Mouse (Mus musculus): ENCODE measurements at regions not wholly inside any gene's neighbourhood (a gene's known extent, or its start where the extent isn't known, plus 50 kb on each side); places are given as distances from the start of the nearest gene placed in this dataset.

GRCm38 (mm10) chr4:89445214-89446155 is 134.6 kb upstream of the Cdkn2b start:
- DNase-seq, result peak; percentile 65 to 77
- no peak for TF ChIP-seq CTCF (IDR thresholded peaks at IDR 0.05; ENCODE audit: borderline replicate concordance, insufficient read depth, low read depth, low read length)
- no peak for TF ChIP-seq POLR2A (IDR thresholded peaks at IDR 0.05; ENCODE audit: borderline replicate concordance, insufficient read depth, low read length)
- 17% methylated on average over 11 of the region's 11 CpGs for WGBS
- peaks cover 12% of the 10 kb centered on the region; the same call in 1 of the 2 replicates for H3K4me1 ChIP-seq (ENCODE audit: control insufficient read depth, insufficient read depth, low read length)
- no peak overlapping the region for H3K27ac ChIP-seq (ENCODE audit: insufficient read depth, low read length)
- H3K27me3 ChIP-seq (ENCODE audit: control insufficient read depth, insufficient read depth, low read length), result no peaks in the 10 kb centered on the region
- no peak overlapping the region for H3K4me3 ChIP-seq (replicated peaks; ENCODE audit: insufficient read depth, low read depth, low read length)

- no peak overlapping the region for H3K27ac ChIP-seq (ENCODE audit: insufficient read depth, low read length)
- WGBS, result 94% methylated on average over 1 of the region's 1 CpGs
- no peaks in the 10 kb centered on the region for H3K27me3 ChIP-seq (ENCODE audit: control insufficient read depth, insufficient read depth, low read length)
- H3K4me1 ChIP-seq (ENCODE audit: control insufficient read depth, insufficient read depth, low read length), result peaks cover 12% of the 10 kb centered on the region; the same call in 1 of the 2 replicates
- no peak for DNase-seq
- no peak overlapping the region for H3K4me3 ChIP-seq (replicated peaks; ENCODE audit: insufficient read depth, low read depth, low read length)
- no peak for TF ChIP-seq CTCF (IDR thresholded peaks at IDR 0.05; ENCODE audit: borderline replicate concordance, insufficient read depth, low read depth, low read length)
- TF ChIP-seq POLR2A (IDR thresholded peaks at IDR 0.05; ENCODE audit: borderline replicate concordance, insufficient read depth, low read length), result no peak
Observed at GRCm38 (mm10) chr4:89442526-89442925, 131.7 kb upstream of the Cdkn2b start.

GRCm38 (mm10) chr4:89440821-89441220 is 130.0 kb upstream of the Cdkn2b start:
- Histone ChIP-seq H3K4me3 (replicated peaks; ENCODE audit: insufficient read depth, low read depth, low read length) (no peak overlapping the region), H3K4me1 (ENCODE audit: control insufficient read depth, insufficient read depth, low read length) (peaks cover 7% of the 10 kb centered on the region; the same call in 1 of the 2 replicates), H3K27me3 (ENCODE audit: control insufficient read depth, insufficient read depth, low read length) (no peaks in the 10 kb centered on the region), H3K27ac (ENCODE audit: insufficient read depth, low read length) (no peak overlapping the region)
- no peak for DNase-seq
- TF ChIP-seq CTCF (IDR thresholded peaks at IDR 0.05; ENCODE audit: borderline replicate concordance, insufficient read depth, low read depth, low read length), result no peak
- no peak for TF ChIP-seq POLR2A (IDR thresholded peaks at IDR 0.05; ENCODE audit: borderline replicate concordance, insufficient read depth, low read length)
- 76% methylated on average over 3 of the region's 3 CpGs for WGBS

GRCm38 (mm10) chr4:89440326-89440725 is 129.5 kb upstream of the Cdkn2b start:
- no peaks in the 10 kb centered on the region for H3K27me3 ChIP-seq (ENCODE audit: control insufficient read depth, insufficient read depth, low read length)
- peaks cover 4% of the 10 kb centered on the region; the same call in 1 of the 2 replicates for H3K4me1 ChIP-seq (ENCODE audit: control insufficient read depth, insufficient read depth, low read length)
- no peak for DNase-seq
- no peak overlapping the region for H3K27ac ChIP-seq (ENCODE audit: insufficient read depth, low read length)
- 73% methylated on average over 4 of the region's 4 CpGs for WGBS
- H3K4me3 ChIP-seq (replicated peaks; ENCODE audit: insufficient read depth, low read depth, low read length), result no peak overlapping the region
- TF ChIP-seq POLR2A (IDR thresholded peaks at IDR 0.05; ENCODE audit: borderline replicate concordance, insufficient read depth, low read length), result no peak
- TF ChIP-seq CTCF (IDR thresholded peaks at IDR 0.05; ENCODE audit: borderline replicate concordance, insufficient read depth, low read depth, low read length), result no peak

GRCm38 (mm10) chr4:89438665-89439064 is 127.8 kb upstream of the Cdkn2b start:
- Histone ChIP-seq H3K4me1 (ENCODE audit: control insufficient read depth, insufficient read depth, low read length) (no peaks in the 10 kb centered on the region), H3K27ac (ENCODE audit: insufficient read depth, low read length) (no peak overlapping the region), H3K4me3 (replicated peaks; ENCODE audit: insufficient read depth, low read depth, low read length) (no peak overlapping the region), H3K27me3 (ENCODE audit: control insufficient read depth, insufficient read depth, low read length) (no peaks in the 10 kb centered on the region)
- no peak for TF ChIP-seq CTCF (IDR thresholded peaks at IDR 0.05; ENCODE audit: borderline replicate concordance, insufficient read depth, low read depth, low read length)
- WGBS, result 93% methylated on average over 2 of the region's 2 CpGs
- DNase-seq, result no peak

GRCm38 (mm10) chr4:89436764-89437163 is 125.9 kb upstream of the Cdkn2b start:
- no peak overlapping the region for H3K4me3 ChIP-seq (replicated peaks; ENCODE audit: insufficient read depth, low read depth, low read length)
- no peak overlapping the region for H3K27ac ChIP-seq (ENCODE audit: insufficient read depth, low read length)
- no peaks in the 10 kb centered on the region for H3K27me3 ChIP-seq (ENCODE audit: control insufficient read depth, insufficient read depth, low read length)
- TF ChIP-seq CTCF (IDR thresholded peaks at IDR 0.05; ENCODE audit: borderline replicate concordance, insufficient read depth, low read depth, low read length) (no peak), POLR2A (IDR thresholded peaks at IDR 0.05; ENCODE audit: borderline replicate concordance, insufficient read depth, low read length) (no peak)
- WGBS, result 90% methylated on average over 3 of the region's 3 CpGs
- no peaks in the 10 kb centered on the region for H3K4me1 ChIP-seq (ENCODE audit: control insufficient read depth, insufficient read depth, low read length)
- DNase-seq, result no peak

- no peak for DNase-seq
- 92% methylated on average over 3 of the region's 3 CpGs for WGBS
- no peak for TF ChIP-seq CTCF (IDR thresholded peaks at IDR 0.05; ENCODE audit: borderline replicate concordance, insufficient read depth, low read depth, low read length)
- no peak for TF ChIP-seq POLR2A (IDR thresholded peaks at IDR 0.05; ENCODE audit: borderline replicate concordance, insufficient read depth, low read length)
Observed at GRCm38 (mm10) chr4:89434152-89434551, 123.3 kb upstream of the Cdkn2b start.

GRCm38 (mm10) chr4:89433528-89433927 is 122.7 kb upstream of the Cdkn2b start:
- Histone ChIP-seq H3K27me3 (ENCODE audit: control insufficient read depth, insufficient read depth, low read length) (no peaks in the 10 kb centered on the region), H3K4me3 (replicated peaks; ENCODE audit: insufficient read depth, low read depth, low read length) (no peak overlapping the region), H3K27ac (ENCODE audit: insufficient read depth, low read length) (no peak overlapping the region), H3K4me1 (ENCODE audit: control insufficient read depth, insufficient read depth, low read length) (no peaks in the 10 kb centered on the region)
- DNase-seq, result no peak
- TF ChIP-seq CTCF (IDR thresholded peaks at IDR 0.05; ENCODE audit: borderline replicate concordance, insufficient read depth, low read depth, low read length), result no peak
- TF ChIP-seq POLR2A (IDR thresholded peaks at IDR 0.05; ENCODE audit: borderline replicate concordance, insufficient read depth, low read length), result no peak
- WGBS, result 82% methylated on average over 5 of the region's 5 CpGs

More at GRCm38 (mm10) chr4:89434152-89434551, 123.3 kb upstream of the Cdkn2b start:
- no peaks in the 10 kb centered on the region for H3K27me3 ChIP-seq (ENCODE audit: control insufficient read depth, insufficient read depth, low read length)
- no peak overlapping the region for H3K27ac ChIP-seq (ENCODE audit: insufficient read depth, low read length)
- no peak overlapping the region for H3K4me3 ChIP-seq (replicated peaks; ENCODE audit: insufficient read depth, low read depth, low read length)
- no peaks in the 10 kb centered on the region for H3K4me1 ChIP-seq (ENCODE audit: control insufficient read depth, insufficient read depth, low read length)

Data from cerebellum, adult 2 months (tissue).